Mouse (Mus musculus): ENCODE measurements around the gene Scn8a. TPM values are rescaled to one million over a fixed set of nuclear protein-coding genes. Genes with fewer than 3 reads are reported as not detected.
A peak's percentile ranks its signal among the peaks of the same experiment; 100 is the strongest.

Scn8a gene
- polyA plus RNA-seq, 1 experiment from 2014 or later = 22.7 TPM

DNA sequence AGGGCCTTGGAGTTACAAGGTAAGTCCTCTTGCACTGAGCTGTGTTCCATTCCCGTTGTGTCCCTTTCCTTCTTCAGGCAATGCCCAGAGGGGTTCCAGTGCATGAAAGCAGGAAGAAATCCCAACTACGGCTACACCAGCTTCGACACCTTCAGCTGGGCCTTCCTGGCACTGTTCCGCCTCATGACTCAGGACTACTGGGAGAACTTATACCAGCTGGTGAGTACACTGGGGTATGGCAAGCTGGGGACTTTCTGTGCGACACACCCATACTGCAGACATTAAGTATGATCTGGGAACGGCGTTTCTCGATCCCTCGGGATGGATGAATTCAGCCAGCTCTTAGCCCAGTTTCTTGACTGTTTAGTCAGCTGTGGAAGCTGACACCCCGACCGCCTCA is 101.8 kb downstream of the Scn8a start:
- ATAC-seq (replicated peaks) = no peak
- H3K9me3 ChIP-seq = no peaks in the 10 kb centered on the region
- no peak overlapping the region for H3K9ac ChIP-seq
- H3K4me1 ChIP-seq = no peaks in the 10 kb centered on the region
- no peak overlapping the region for H3K27ac ChIP-seq
- no peaks in the 10 kb centered on the region for H3K27me3 ChIP-seq (replicated peaks)
- H3K36me3 ChIP-seq (replicated peaks) = peaks cover 22% of the 10 kb centered on the region; the same call in 1 of the 2 replicates
- no peak overlapping the region for H3K4me3 ChIP-seq
- H3K4me2 ChIP-seq = no peak overlapping the region
- 81% methylated on average over 11 of the region's 11 CpGs for whole genome bisulfite sequencing

DNA sequence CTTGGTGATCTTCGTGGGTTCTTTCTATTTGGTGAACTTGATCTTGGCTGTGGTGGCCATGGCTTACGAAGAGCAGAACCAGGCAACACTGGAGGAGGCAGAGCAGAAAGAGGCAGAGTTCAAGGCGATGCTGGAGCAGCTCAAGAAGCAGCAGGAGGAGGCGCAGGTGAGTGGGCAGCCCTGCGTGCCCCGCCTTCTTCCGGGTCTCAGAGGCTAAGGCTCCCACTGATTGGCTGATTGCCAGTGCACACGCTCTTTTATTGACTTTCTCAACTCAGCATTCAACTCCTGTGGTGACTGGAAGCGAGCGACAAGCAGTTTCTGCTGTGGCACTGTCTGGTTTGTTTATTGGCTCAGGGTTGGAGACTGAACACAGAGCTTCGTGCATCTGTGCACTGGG is 103.1 kb downstream of the Scn8a start:
- no peaks in the 10 kb centered on the region for H3K4me1 ChIP-seq
- ATAC-seq (replicated peaks) = no peak
- 39% methylated on average over 11 of the region's 11 CpGs for WGBS
- H3K27ac ChIP-seq = no peak overlapping the region
- no peak overlapping the region for H3K9ac ChIP-seq
- no peaks in the 10 kb centered on the region for H3K27me3 ChIP-seq (replicated peaks)
- H3K4me3 ChIP-seq = no peak overlapping the region
- H3K9me3 ChIP-seq = no peaks in the 10 kb centered on the region
- H3K4me2 ChIP-seq = no peak overlapping the region
- peaks cover 22% of the 10 kb centered on the region; the same call in 1 of the 2 replicates for H3K36me3 ChIP-seq (replicated peaks)

DNA sequence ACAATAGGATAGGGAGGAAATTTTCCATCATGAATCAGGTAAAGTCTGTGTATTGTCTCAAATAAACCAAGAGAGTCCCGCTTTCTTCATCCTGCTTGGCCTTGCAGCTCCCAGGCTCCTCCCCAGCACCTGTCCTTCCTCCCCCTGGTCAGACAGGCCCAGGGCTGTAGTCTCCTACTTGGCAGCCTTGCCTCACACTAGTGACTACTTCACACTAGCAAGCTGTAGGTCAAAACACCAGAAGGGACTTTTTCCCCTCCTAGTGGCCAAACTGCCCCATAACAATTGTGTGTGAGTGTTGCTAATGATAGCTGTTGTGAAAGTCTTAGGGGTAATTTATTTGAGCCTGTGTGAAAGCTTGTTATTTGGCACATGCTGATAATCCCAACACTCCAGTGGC is 105.0 kb downstream of the Scn8a start:
- no peak overlapping the region for H3K4me3 ChIP-seq
- no peak for ATAC-seq (replicated peaks)
- H3K27me3 ChIP-seq (replicated peaks) = no peaks in the 10 kb centered on the region
- H3K4me2 ChIP-seq = no peak overlapping the region
- no peak overlapping the region for H3K27ac ChIP-seq
- no peaks in the 10 kb centered on the region for H3K4me1 ChIP-seq
- H3K36me3 ChIP-seq (replicated peaks) = peaks cover 22% of the 10 kb centered on the region; the same call in 1 of the 2 replicates
- no peaks in the 10 kb centered on the region for H3K9me3 ChIP-seq
- WGBS = 80% methylated on average over 1 of the region's 1 CpGs
- no peak overlapping the region for H3K9ac ChIP-seq

DNA sequence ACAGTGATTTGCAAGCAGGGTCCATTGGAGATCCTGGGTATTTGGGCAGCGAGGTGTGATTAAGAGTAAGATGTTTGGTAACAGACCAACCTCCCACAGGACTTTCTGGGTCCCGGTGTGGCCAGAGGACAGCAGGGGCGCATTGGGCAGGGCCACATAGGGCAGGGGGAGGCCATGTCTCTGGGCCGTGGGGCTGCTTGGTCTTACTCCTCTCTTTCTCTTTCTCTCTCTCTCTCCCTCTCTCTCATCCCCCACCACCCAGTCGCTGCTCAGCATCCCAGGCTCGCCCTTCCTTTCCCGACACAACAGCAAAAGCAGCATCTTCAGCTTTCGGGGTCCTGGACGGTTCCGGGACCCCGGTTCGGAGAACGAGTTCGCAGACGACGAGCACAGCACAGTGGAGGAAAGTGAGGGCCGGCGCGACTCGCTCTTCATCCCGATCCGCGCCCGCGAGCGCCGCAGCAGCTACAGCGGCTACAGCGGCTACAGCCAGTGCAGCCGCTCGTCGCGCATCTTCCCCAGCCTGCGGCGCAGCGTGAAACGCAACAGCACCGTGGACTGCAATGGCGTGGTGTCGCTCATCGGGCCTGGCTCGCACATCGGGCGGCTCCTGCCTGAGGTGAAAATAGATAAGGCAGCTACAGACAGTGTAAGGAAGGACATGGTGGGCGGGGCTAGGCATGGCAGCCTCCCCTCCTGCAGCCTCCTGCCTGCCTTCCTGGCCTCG is 113.9 kb downstream of the Scn8a start:
- Histone ChIP-seq H3K4me2 (peak overlapping the region; percentile 53), H3K4me1 (peaks cover 14% of the 10 kb centered on the region), H3K9ac (peak overlapping the region; percentile 55), H3K4me3 (peak overlapping the region; percentile 44), H3K36me3 (replicated peaks) (no peaks in the 10 kb centered on the region), H3K27ac (peak overlapping the region; percentile 60), H3K9me3 (no peaks in the 10 kb centered on the region), H3K27me3 (replicated peaks) (no peaks in the 10 kb centered on the region)
- WGBS = under 1% methylated on average over 46 of the region's 46 CpGs
- ATAC-seq (replicated peaks) = peak; percentile 94

DNA sequence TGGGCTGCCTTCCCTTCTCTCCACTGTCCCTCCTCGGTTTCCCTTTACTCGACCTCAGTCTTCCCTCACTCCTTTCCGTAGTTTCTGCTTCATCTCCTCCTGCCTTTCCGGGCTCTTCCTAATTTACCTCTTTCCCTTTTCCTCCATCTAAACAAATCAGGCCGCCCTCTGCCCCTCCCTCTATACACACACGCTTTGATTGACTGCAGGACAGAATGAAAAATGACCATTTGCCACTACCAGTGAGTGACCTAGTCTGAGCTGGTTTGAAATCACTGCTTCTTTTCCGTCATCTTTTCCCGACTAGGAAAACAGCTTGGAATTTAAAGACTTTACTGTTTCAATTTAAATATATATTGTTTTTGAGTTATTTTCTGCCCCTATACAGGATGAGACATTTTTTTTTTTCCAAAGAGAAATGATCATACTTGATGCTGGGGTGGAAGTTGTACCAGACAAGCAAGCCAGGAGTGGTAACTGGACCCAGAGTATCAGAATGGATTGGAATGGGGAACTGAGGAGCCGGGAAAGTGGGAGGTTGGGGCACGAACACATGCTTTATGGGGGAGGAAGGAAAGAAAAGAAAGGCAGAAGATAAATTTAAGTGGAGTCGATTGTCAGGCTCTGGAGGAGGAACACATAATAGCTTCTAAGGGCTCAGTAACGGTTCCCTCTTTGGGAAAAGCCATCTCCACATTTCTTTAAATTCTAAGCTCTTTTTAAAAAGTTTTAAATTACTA is 114.7 kb downstream of the Scn8a start:
- no peaks in the 10 kb centered on the region for H3K36me3 ChIP-seq (replicated peaks)
- H3K4me1 ChIP-seq = peaks cover 14% of the 10 kb centered on the region
- peak overlapping the region; percentile 53 for H3K4me2 ChIP-seq
- WGBS = 30% methylated on average over 12 of the region's 12 CpGs
- peak; percentile 16; the same call in 1 of the 2 replicates for ATAC-seq (replicated peaks)
- no peaks in the 10 kb centered on the region for H3K9me3 ChIP-seq
- peak overlapping the region; percentile 55 for H3K9ac ChIP-seq
- H3K27me3 ChIP-seq (replicated peaks) = no peaks in the 10 kb centered on the region
- H3K4me3 ChIP-seq = peak overlapping the region; percentile 44
- peak overlapping the region; percentile 60 for H3K27ac ChIP-seq

DNA sequence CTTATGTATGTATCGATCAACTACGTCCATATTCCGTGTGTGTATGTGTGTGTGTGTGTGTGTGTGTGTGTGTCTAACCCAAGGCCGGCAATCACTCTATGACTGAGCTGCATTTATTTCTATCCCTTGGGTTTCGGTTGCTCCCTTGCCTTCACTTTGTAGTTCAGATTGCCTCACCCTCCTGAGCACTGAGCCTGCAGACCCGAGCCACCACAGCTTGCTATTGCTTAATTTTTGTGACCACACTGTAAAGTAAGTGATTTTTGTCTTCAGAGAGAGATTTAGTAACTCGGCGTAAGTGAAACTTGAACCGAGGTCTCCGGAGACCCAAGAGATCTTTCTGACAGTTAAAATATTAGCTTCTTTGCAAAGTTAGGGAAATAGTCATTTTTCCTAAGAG is 116.8 kb downstream of the Scn8a start:
- Histone ChIP-seq H3K4me1 (peaks cover 14% of the 10 kb centered on the region), H3K4me3 (no peak overlapping the region), H3K9ac (no peak overlapping the region), H3K27me3 (replicated peaks) (no peaks in the 10 kb centered on the region), H3K27ac (no peak overlapping the region), H3K4me2 (no peak overlapping the region), H3K36me3 (replicated peaks) (0 out of 2 replicates have a peak, but pooled peaks cover 2% of the 10 kb centered on the region), H3K9me3 (no peaks in the 10 kb centered on the region)
- WGBS = 79% methylated on average over 10 of the region's 10 CpGs
- ATAC-seq (replicated peaks) = no peak

DNA sequence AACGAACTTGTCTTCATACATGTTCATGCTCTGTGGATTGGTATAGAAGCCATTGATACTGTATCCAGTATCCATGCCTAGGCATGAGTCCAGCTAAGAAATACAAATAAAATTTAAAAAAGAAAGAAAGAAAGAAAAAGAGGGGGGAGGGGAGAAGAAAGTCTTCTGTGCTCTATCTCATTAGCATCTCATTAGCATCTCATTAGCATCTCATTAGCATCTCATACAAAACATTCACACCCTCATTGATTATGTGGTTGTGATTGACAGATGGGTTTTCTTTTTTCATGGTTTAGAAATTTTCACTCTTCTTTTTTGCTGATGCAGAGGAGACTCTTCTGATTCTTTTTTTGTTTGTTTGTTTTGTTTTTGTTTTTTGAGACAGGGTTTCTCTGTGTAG is 117.4 kb downstream of the Scn8a start:
- Histone ChIP-seq H3K27ac (no peak overlapping the region), H3K27me3 (replicated peaks) (no peaks in the 10 kb centered on the region), H3K4me1 (peaks cover 14% of the 10 kb centered on the region), H3K9ac (no peak overlapping the region), H3K9me3 (no peaks in the 10 kb centered on the region), H3K4me2 (no peak overlapping the region), H3K4me3 (no peak overlapping the region), H3K36me3 (replicated peaks) (0 out of 2 replicates have a peak, but pooled peaks cover 2% of the 10 kb centered on the region)
- ATAC-seq (replicated peaks) = no peak
- WGBS = 78% methylated on average over 1 of the region's 1 CpGs

DNA sequence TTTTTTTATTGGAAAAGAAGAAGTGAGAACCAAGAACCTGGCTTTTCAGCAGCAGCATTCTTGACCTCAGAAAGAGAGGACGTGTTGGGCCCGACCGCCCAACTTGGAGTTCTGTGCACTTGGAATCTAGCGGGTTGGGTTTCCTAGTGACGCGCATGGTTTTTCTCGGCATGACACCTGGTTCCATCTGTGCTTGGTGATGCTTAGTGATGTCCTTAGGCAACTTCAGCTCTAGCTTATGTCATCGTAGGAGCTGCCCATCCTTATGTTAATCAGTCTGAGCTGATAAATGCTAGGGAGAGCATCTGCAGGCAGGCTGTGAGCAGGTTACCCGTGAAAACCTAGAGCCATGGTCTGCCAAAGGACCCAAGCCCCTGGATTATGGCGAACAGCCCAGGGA is 120.6 kb downstream of the Scn8a start:
- Histone ChIP-seq H3K27me3 (replicated peaks) (no peaks in the 10 kb centered on the region), H3K4me2 (no peak overlapping the region), H3K36me3 (replicated peaks) (0 out of 2 replicates have a peak, but pooled peaks cover 2% of the 10 kb centered on the region), H3K4me1 (peaks cover 3% of the 10 kb centered on the region; the same call in 1 of the 2 replicates), H3K4me3 (no peak overlapping the region), H3K27ac (no peak overlapping the region), H3K9ac (no peak overlapping the region), H3K9me3 (no peaks in the 10 kb centered on the region)
- ATAC-seq (replicated peaks) = no peak
- 90% methylated on average over 10 of the region's 10 CpGs for WGBS

DNA sequence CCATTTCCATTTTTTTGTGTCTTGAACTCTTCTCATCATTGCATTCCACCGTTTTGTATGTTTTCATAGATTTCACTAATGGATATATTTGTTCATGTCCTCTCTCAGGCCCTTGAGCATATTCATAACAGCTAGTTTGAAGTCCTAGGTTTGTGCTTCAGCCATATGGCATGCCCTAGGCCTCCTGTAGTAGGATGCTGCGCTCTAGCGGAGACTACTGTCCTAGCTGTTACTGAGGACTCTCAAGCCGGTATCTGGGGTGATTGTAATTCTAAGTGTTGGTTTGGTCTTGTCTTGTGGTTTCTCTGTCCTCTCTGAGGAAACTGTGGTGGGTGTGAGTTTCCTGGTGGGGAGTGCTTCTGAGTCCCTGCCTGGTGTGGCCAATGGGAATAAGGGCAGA is 127.4 kb downstream of the Scn8a start:
- WGBS = 34% methylated on average over 4 of the region's 4 CpGs
- Histone ChIP-seq H3K36me3 (replicated peaks) (no peaks in the 10 kb centered on the region), H3K27me3 (replicated peaks) (no peaks in the 10 kb centered on the region), H3K9ac (no peak overlapping the region), H3K4me1 (no peaks in the 10 kb centered on the region), H3K4me3 (no peak overlapping the region), H3K4me2 (no peak overlapping the region), H3K27ac (no peak overlapping the region), H3K9me3 (no peaks in the 10 kb centered on the region)
- no peak for ATAC-seq (replicated peaks)

DNA sequence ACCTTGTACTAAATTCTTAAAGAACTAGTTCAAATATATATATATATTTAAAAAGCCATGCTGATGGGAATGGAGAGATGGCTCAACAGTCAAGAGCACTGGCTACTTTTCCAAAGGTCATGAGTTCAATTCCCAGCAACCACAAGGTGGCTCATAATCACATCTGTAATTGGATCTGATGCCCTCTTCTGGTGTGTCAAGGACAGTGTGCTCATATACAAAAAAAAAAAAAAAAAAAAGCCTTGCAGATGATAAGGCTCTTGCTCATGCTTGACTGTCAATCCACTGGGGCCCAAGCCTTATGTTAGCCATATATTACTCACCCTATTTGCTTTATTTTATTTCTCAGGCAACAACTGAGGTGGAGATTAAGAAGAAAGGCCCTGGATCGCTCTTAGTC is 132.0 kb downstream of the Scn8a start:
- no peak for ATAC-seq (replicated peaks)
- no peak overlapping the region for H3K4me3 ChIP-seq
- no peaks in the 10 kb centered on the region for H3K36me3 ChIP-seq (replicated peaks)
- 96% methylated on average over 1 of the region's 1 CpGs for WGBS
- H3K27me3 ChIP-seq (replicated peaks) = no peaks in the 10 kb centered on the region
- no peak overlapping the region for H3K27ac ChIP-seq
- H3K4me2 ChIP-seq = no peak overlapping the region
- no peaks in the 10 kb centered on the region for H3K9me3 ChIP-seq
- peaks cover 3% of the 10 kb centered on the region; the same call in 1 of the 2 replicates for H3K4me1 ChIP-seq
- H3K9ac ChIP-seq = no peak overlapping the region

DNA sequence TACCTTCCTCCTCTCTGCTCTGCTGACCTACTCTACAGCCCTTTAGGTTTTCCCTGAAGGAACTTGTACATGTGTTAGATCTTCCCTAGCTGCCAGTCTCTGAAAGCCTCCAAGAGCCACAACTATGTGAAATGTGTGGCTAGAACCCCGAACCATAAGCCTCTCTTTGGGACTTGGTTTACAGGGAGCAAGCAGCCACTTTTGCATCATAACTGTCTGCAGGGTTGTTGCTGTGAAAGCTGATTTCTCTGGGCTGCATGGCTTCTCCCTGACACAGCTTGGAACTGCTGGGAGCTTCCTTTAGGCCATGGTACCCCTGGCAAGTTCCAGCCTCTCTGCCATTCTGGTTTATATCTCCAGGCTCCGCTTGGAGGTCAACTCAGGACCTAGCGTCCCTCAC is 132.8 kb downstream of the Scn8a start:
- WGBS = 92% methylated on average over 3 of the region's 3 CpGs
- Histone ChIP-seq H3K27ac (no peak overlapping the region), H3K36me3 (replicated peaks) (no peaks in the 10 kb centered on the region), H3K27me3 (replicated peaks) (no peaks in the 10 kb centered on the region), H3K9ac (no peak overlapping the region), H3K9me3 (no peaks in the 10 kb centered on the region), H3K4me2 (no peak overlapping the region), H3K4me3 (no peak overlapping the region), H3K4me1 (peaks cover 5% of the 10 kb centered on the region; the same call in 1 of the 2 replicates)
- no peak for ATAC-seq (replicated peaks)

DNA sequence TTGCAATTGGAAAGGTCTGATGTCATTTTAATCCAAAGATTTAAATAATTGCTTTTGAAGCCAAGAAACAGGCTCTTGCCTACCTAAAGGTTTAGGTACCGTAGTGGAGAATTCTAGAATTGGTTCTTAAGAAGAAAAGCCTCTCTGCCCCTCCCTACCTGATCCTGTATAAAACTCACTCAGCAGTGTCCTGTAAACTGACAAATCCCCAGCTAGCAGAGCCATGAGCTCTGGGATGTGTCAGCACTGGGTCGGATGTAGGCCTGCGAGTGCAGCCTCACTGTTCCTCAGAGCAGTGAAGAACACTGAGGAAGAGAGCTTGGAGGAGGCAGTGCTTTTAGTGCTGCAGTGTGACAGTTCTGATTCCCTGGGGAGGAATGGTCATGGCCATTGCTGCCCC is 134.9 kb downstream of the Scn8a start:
- H3K9ac ChIP-seq = no peak overlapping the region
- no peak overlapping the region for H3K27ac ChIP-seq
- WGBS = 55% methylated on average over 3 of the region's 3 CpGs
- no peaks in the 10 kb centered on the region for H3K9me3 ChIP-seq
- H3K4me3 ChIP-seq = no peak overlapping the region
- peaks cover 5% of the 10 kb centered on the region; the same call in 1 of the 2 replicates for H3K4me1 ChIP-seq
- ATAC-seq (replicated peaks) = no peak
- H3K4me2 ChIP-seq = no peak overlapping the region
- H3K36me3 ChIP-seq (replicated peaks) = no peaks in the 10 kb centered on the region
- no peaks in the 10 kb centered on the region for H3K27me3 ChIP-seq (replicated peaks)

Measured in midbrain, embryonic 15.5 days (tissue).